Mouse (Mus musculus): ENCODE measurements at regions not wholly inside any gene's neighbourhood (a gene's known extent, or its start where the extent isn't known, plus 50 kb on each side); places are given as distances from the start of the nearest gene placed in this dataset.
"Not testable (repeated sequence)": the region's sequence is repeated elsewhere in the genome, so short reads cannot be mapped to it uniquely, and the experiment has no call there.

- no peak for DNase-seq (ENCODE audit: low read depth in 2 of 2, low spot score in 2 of 2)
Measured at GRCm38 (mm10) chr12:74825664-74826063, 351.5 kb downstream of the Kcnh5 start.

GRCm38 (mm10) chr12:74824735-74825494 lies 352.2 kb downstream of the Kcnh5 start:
- no peak for DNase-seq (ENCODE audit: low read depth in 2 of 2, low spot score in 2 of 2)

- not testable (repeated sequence) for DNase-seq (ENCODE audit: low read depth in 2 of 2, low spot score in 2 of 2)
Measured at GRCm38 (mm10) chr12:74816181-74816580, 361.0 kb downstream of the Kcnh5 start.

GRCm38 (mm10) chr12:74808571-74808970 lies 368.6 kb downstream of the Kcnh5 start:
- not testable (repeated sequence) for DNase-seq (ENCODE audit: low read depth in 2 of 2, low spot score in 2 of 2)

GRCm38 (mm10) chr12:74807926-74808325 lies 369.2 kb downstream of the Kcnh5 start:
- not testable (repeated sequence) for DNase-seq (ENCODE audit: low read depth in 2 of 2, low spot score in 2 of 2)

- DNase-seq (ENCODE audit: low read depth in 2 of 2, low spot score in 2 of 2): peak in 1 of 2 experiments; percentile 33
Measured at GRCm38 (mm10) chr12:74803740-74804512, 373.2 kb downstream of the Kcnh5 start.

GRCm38 (mm10) chr12:74792036-74792435 lies 385.1 kb downstream of the Kcnh5 start:
- no peak for DNase-seq (ENCODE audit: low read depth in 2 of 2, low spot score in 2 of 2)

GRCm38 (mm10) chr12:74762284-74762683 lies 414.8 kb downstream of the Kcnh5 start:
- DNase-seq (ENCODE audit: low read depth in 2 of 2, low spot score in 2 of 2): no peak

- DNase-seq (ENCODE audit: low read depth in 2 of 2, low spot score in 2 of 2): no peak
Measured at GRCm38 (mm10) chr12:74745051-74745450, 428.9 kb upstream of the Gm11042 start.

GRCm38 (mm10) chr12:74728866-74729265 lies 412.7 kb upstream of the Gm11042 start:
- DNase-seq (ENCODE audit: low read depth in 2 of 2, low spot score in 2 of 2): no peak

- no peak for DNase-seq (ENCODE audit: low read depth in 2 of 2, low spot score in 2 of 2)
Measured at GRCm38 (mm10) chr12:74679149-74679548, 363.0 kb upstream of the Gm11042 start.

GRCm38 (mm10) chr12:74677835-74678234 lies 361.6 kb upstream of the Gm11042 start:
- DNase-seq (ENCODE audit: low read depth in 2 of 2, low spot score in 2 of 2): no peak

GRCm38 (mm10) chr12:74658406-74658805 lies 342.2 kb upstream of the Gm11042 start:
- DNase-seq (ENCODE audit: low read depth in 2 of 2, low spot score in 2 of 2): no peak

- no peak for DNase-seq (ENCODE audit: low read depth in 2 of 2, low spot score in 2 of 2)
Measured at GRCm38 (mm10) chr12:74657036-74657648, 340.9 kb upstream of the Gm11042 start.

- no peak for DNase-seq (ENCODE audit: low read depth in 2 of 2, low spot score in 2 of 2)
Measured at GRCm38 (mm10) chr12:74651256-74651655, 335.1 kb upstream of the Gm11042 start.

- DNase-seq (ENCODE audit: low read depth in 2 of 2, low spot score in 2 of 2): no peak
Measured at GRCm38 (mm10) chr12:74632827-74633226, 316.6 kb upstream of the Gm11042 start.

- DNase-seq (ENCODE audit: low read depth in 2 of 2, low spot score in 2 of 2): no peak
Measured at GRCm38 (mm10) chr12:74595208-74595607, 279.0 kb upstream of the Gm11042 start.

- no peak for DNase-seq (ENCODE audit: low read depth in 2 of 2, low spot score in 2 of 2)
Measured at GRCm38 (mm10) chr12:74554599-74554998, 238.4 kb upstream of the Gm11042 start.

- DNase-seq (ENCODE audit: low read depth in 2 of 2, low spot score in 2 of 2): no peak
Measured at GRCm38 (mm10) chr12:74544172-74544571, 228.0 kb upstream of the Gm11042 start.

GRCm38 (mm10) chr12:74534882-74535281 lies 218.7 kb upstream of the Gm11042 start:
- no peak for DNase-seq (ENCODE audit: low read depth in 2 of 2, low spot score in 2 of 2)

GRCm38 (mm10) chr12:74528983-74529566 lies 212.9 kb upstream of the Gm11042 start:
- DNase-seq (ENCODE audit: low read depth in 2 of 2, low spot score in 2 of 2): no peak
